Mouse (Mus musculus) lung, postnatal 14 days (tissue): ENCODE data around the gene Ext2.

Experiments
- DNase-seq: peaks from one replicate; pipeline ENCODE4 v3.0.0; 2021

Ext2 gene

DNA sequence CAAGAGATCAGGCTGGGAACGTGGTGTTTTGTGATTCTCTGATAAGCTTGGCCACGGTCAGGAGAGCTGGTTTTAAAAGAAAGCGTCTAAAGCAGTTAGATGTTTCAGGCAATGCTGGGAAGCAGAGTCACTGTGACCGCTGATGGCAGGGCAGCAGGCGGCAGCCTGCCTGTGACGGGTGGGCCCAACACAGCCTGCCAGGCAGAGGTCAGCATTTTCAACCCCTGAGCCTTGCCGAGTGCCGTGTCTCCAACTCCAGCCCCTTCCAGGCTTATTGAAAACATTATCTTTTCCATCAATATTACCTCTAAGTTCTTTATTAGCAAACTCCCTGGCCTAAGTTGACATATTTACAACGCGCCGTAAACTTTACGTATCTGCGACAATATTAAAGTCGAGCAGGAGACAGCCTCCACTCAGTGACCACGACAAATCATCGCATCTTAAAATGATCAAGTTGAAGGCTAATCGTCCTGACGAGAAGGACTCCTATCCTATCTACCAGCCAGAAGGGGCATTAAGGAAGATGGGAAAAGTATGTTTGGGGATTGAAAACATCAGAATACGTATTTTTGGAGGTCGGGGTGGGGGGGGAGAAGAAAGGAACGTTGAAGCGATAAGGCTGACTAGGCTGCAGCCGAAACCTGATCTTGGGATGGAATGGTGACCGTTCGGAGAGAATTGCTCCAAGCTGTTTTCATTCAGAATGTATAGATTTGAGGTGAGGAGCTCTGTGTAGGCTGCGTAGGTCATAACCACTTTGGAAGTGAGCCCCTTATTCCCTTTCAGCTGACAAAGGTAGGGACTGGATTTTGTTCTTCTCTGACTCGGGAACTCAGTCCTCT, 206.3 kb downstream of the Ext2 start:
- DNase-seq = no peak

DNA sequence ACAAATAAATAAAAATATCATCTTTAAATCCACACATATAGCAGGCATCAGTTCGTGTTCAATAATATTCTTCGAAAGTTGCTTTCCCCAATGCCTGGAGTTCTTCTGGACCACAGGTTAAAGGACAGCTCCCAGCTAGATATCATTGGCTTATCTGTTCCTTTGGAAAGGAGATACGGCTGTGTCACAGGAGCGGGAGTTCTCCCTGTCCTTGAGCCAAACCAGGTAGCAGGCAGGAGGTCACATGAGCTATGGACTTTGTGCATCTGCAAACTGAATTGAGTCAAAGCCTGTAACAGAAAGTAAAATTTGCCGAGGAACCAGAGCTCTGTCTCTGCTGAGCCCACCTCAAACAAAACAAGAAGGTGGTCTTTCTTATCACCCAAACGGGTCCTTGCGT, 209.3 kb downstream of the Ext2 start:
- no peak for DNase-seq
